Mouse (Mus musculus): Measurements from ENCODE around the gene Glb1l3. TPM values are rescaled to one million over a fixed set of nuclear protein-coding genes. Genes with fewer than 3 reads are reported as not detected.

Gene Glb1l3
- 1.8 and 2.5 TPM in 2 replicates for polyA plus RNA-seq (2012; rRNA removed)

DNA sequence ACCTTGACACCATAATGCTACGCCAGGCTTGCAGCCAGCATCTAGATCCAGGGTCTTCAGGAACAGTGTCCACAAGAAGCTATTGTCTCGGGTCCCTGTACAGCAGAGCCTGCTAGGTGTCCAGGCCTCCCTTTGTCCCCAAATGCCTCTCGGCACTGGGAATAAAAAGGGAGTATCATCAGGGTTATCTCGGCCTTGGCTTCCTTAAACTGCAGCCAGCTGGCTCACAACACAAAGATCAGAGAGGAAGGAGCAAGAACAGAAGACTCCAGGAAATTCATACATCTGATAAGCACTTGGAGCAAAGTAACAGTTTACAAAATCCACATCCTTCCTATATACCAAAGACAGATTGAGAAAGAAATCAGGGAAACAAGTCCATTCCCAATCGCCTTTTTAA lies at the start of gene Glb1l3:
Glb1l3 (minus strand) TSS at position 140 of the 400 bp plus-strand sequence.

DNA sequence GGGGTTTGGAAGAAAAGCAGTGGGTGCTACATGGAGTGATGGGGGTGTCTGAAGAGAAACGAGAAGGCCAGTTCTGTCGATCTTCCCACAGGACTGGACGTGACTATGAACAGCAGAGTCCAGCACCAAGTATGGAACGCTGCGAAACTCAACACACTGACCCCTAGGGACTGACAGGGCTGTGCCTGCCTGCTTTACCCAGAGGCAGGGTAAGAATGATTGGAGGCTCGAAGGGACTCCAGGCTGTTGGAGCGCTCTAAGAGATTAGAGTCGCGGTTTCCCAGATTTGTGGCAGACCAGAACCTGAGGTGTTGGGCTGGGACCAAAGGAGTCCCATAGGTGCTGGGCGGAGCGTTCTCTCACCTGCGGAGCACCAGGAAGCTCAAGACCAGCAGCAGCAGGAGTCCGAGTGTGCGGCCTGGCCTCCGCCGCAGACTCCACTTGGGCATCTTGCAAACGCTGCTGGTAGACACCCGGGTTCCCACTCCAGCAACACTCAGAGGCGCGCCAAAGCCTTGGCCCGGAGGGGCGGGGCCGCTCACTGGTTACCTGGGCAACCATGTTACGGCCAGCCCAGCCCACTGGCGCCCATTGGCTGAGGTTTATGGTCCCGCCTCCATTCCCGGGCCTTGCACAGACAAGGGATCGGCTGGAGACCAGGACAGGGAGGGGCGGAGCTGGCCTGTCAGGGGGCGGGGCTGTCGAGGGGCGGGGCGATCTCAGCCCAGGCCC lies 54.6 kb downstream of the Glb1l3 start, which contains the start of gene Glb1l2:
Glb1l2 (minus strand) TSS at position 534 of the 732 bp plus-strand sequence.

Other genes with a start within 250 kb of the Glb1l3 start
- 0.60 and 1.2 TPM in 2 replicates for gene B3gat1, start 127.2 kb downstream of the Glb1l3 start, polyA plus RNA-seq (2012; rRNA removed)
- gene Glb1l2, start 54.4 kb downstream of the Glb1l3 start, polyA plus RNA-seq (2012; rRNA removed) = 15.8 and 17.8 TPM in 2 replicates
- not detected in 2 replicates for gene Gm1110, start 62.2 kb upstream of the Glb1l3 start, polyA plus RNA-seq (2012; rRNA removed)
- 26.1 and 41.6 TPM in 2 replicates for gene Acad8, start 138.7 kb upstream of the Glb1l3 start, polyA plus RNA-seq (2012; rRNA removed)
- 6.9 and 7.2 TPM in 2 replicates for gene Thyn1, start 138.8 kb upstream of the Glb1l3 start, polyA plus RNA-seq (2012; rRNA removed)
- 65.0 and 85.9 TPM in 2 replicates for gene Vps26b, start 169.2 kb upstream of the Glb1l3 start, polyA plus RNA-seq (2012; rRNA removed)
- 17.1 and 25.0 TPM in 2 replicates for gene Ncapd3, start 169.3 kb upstream of the Glb1l3 start, polyA plus RNA-seq (2012; rRNA removed)

Data from ovary, adult 2 months (tissue).